Mouse (Mus musculus): ENCODE measurements around the gene Cdcp1.

GRCm38 (mm10) chr9:123188271-123188670, 27.6 kb downstream of the Cdcp1 start:
- TF ChIP-seq CTCF (IDR thresholded peaks at IDR 0.05; ENCODE audit: extremely low read depth, insufficient read depth, insufficient read length, insufficient replicate concordance) (no peak), POLR2A (IDR thresholded peaks at IDR 0.05; ENCODE audit: low read depth, low read length) (no peak)

Measured in spleen, adult 2 months (tissue).